Mouse (Mus musculus): ENCODE results near the gene Rbm39.

- no peak for TF ChIP-seq POLR2A (IDR thresholded peaks at IDR 0.05; ENCODE audit: control insufficient read depth in 1 of 2, insufficient read depth in 1 of 2, low read depth in 1 of 2, low read length in 2 of 2, poor library complexity in 1 of 2)
- TF ChIP-seq ZC3H11A (IDR thresholded peaks at IDR 0.05; ENCODE audit: low read depth, low read length), result no peak
- TF ChIP-seq MAZ (IDR thresholded peaks at IDR 0.05; ENCODE audit: low read depth, low read length), result no peak
- TF ChIP-seq MAFK (IDR thresholded peaks at IDR 0.05; ENCODE audit: borderline replicate concordance, low read depth, low read length), result no peak
- no peak for TF ChIP-seq GATA1 (IDR thresholded peaks at IDR 0.05; ENCODE audit: low read depth, low read length)
- no peak for TF ChIP-seq EP300 (IDR thresholded peaks at IDR 0.05; ENCODE audit: low read depth in 1 of 2, low read length in 2 of 2)
- no peak for TF ChIP-seq HCFC1 (IDR thresholded peaks at IDR 0.05; ENCODE audit: low read depth, low read length)
- no peak for TF ChIP-seq CHD1 (IDR thresholded peaks at IDR 0.05; ENCODE audit: low read depth, low read length)
- TF ChIP-seq USF1 (IDR thresholded peaks at IDR 0.05; ENCODE audit: low read depth, low read length), result no peak
- no peak for TF ChIP-seq USF2 (IDR thresholded peaks at IDR 0.05; ENCODE audit: borderline replicate concordance in 1 of 2, insufficient read depth in 1 of 2, low read depth in 1 of 2, low read length in 2 of 2)
- TF ChIP-seq CTCF (IDR thresholded peaks at IDR 0.05 in 2 of 3, conservative IDR thresholded peaks at IDR 0.05 in 1 of 3; ENCODE audit: control insufficient read depth in 1 of 3, insufficient read depth in 1 of 3, low read depth in 2 of 3, low read length in 3 of 3, poor library complexity in 1 of 3, severe bottlenecking in 1 of 3), result peak in 1 of 3 experiments; percentile 37; a peak in 2 of 6 replicates
Observed at GRCm38 (mm10) chr2:156142820-156143219, 37.2 kb downstream of the Rbm39 start.
